Mouse (Mus musculus): Measurements from ENCODE around the gene Fbxo28. TPM values are rescaled to one million over a fixed set of nuclear protein-coding genes. Genes with fewer than 3 reads are reported as not detected.

Gene Fbxo28
- polyA plus RNA-seq, 1 experiment from 2014 or later, result 20.3 TPM

DNA sequence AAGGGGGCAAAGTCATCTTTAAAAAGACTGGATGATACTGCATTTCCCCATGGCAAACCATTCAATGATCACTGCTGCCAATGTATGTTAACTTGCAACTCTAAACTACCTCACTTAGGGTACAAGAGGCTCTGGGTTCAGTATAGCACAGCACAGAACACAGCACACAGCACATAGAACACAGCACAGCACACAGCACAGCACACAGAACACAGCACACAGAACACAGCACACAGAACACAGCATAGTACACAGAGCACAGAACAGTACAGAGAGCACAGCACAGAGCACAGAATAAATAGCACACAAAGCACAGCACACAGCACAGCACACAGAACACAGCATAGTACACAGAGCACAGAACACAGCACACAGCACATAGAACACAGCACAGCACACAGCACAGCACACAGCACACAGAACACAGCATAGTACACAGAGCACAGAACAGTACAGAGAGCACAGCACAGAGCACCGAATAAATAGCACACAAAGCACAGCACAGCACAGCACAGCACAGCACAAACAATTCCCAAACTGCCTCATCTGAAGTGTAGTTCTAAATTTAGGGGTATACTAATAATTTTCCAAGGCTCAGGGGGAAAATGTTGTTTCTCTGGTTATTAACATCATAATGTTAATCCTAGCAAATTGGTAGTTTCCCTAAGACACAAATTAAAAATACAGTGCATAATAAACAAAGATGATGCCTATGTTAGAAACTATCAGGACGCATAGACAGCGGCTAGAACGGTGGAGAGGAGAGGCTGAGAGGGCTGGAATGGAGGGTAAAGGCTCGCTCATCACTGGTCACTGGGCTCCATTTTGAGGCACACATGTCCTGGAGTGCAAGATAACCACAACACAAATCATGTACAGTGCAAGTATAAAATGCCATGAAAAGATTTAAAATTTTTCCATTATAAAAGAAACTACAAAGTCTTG, 9.1 kb downstream of the Fbxo28 start:
- H3K9me3 ChIP-seq (replicated peaks), result no peaks in the 10 kb centered on the region
- no peaks in the 10 kb centered on the region for H3K27me3 ChIP-seq (ENCODE audit: low read depth, poor library complexity, severe bottlenecking)
- peaks cover 33% of the 10 kb centered on the region for H3K36me3 ChIP-seq
- no peaks in the 10 kb centered on the region for H3K4me1 ChIP-seq
- WGBS, result 94% methylated on average over 5 of the region's 5 CpGs
- no peak overlapping the region for H3K4me3 ChIP-seq
- no peak for DNase-seq (ENCODE audit: low spot score)
- H3K27ac ChIP-seq, result no peak overlapping the region

DNA sequence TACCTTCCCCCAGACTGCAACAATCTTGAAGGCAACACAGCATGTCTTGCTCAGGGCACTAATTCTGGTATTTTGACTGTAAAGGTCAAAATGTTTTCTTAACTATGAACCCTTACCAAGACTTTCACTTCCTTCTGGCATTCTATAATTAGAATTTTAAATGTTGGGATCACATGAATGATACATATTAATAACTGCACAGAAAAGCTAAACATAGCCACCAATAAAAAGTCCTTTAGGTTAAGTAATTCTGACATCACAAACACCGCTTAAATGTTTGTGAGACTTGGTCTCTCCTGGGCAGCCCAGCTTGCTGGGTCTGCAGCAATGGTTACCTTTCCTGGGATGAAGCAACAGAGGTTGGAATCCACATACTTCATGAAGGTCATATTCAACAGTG, 15.5 kb downstream of the Fbxo28 start:
- Histone ChIP-seq H3K9me3 (replicated peaks) (no peaks in the 10 kb centered on the region), H3K27me3 (ENCODE audit: low read depth, poor library complexity, severe bottlenecking) (no peaks in the 10 kb centered on the region), H3K36me3 (peaks cover 91% of the 10 kb centered on the region), H3K4me1 (no peaks in the 10 kb centered on the region), H3K4me3 (no peak overlapping the region), H3K27ac (no peak overlapping the region)
- no peak for DNase-seq (ENCODE audit: low spot score)
- WGBS, result 100% methylated on average over 1 of the region's 1 CpGs

GRCm38 (mm10) chr1:182324552-182324951, 16.9 kb downstream of the Fbxo28 start:
- Histone ChIP-seq H3K27me3 (ENCODE audit: low read depth, poor library complexity, severe bottlenecking) (no peaks in the 10 kb centered on the region), H3K36me3 (peaks cover 100% of the 10 kb centered on the region), H3K9me3 (replicated peaks) (no peaks in the 10 kb centered on the region), H3K27ac (no peak overlapping the region), H3K4me3 (no peak overlapping the region), H3K4me1 (no peaks in the 10 kb centered on the region)
- WGBS, result 96% methylated on average over 7 of the region's 7 CpGs
- DNase-seq (ENCODE audit: low spot score), result no peak

GRCm38 (mm10) chr1:182323139-182323538, 18.3 kb downstream of the Fbxo28 start:
- peaks cover 100% of the 10 kb centered on the region for H3K36me3 ChIP-seq
- H3K4me1 ChIP-seq, result no peaks in the 10 kb centered on the region
- DNase-seq (ENCODE audit: low spot score), result no peak
- 97% methylated on average over 3 of the region's 3 CpGs for WGBS
- H3K27me3 ChIP-seq (ENCODE audit: low read depth, poor library complexity, severe bottlenecking), result no peaks in the 10 kb centered on the region
- H3K27ac ChIP-seq, result no peak overlapping the region
- H3K9me3 ChIP-seq (replicated peaks), result no peaks in the 10 kb centered on the region
- no peak overlapping the region for H3K4me3 ChIP-seq

GRCm38 (mm10) chr1:182314201-182314600, 27.2 kb downstream of the Fbxo28 start:
- Histone ChIP-seq H3K27ac (no peak overlapping the region), H3K27me3 (ENCODE audit: low read depth, poor library complexity, severe bottlenecking) (no peaks in the 10 kb centered on the region), H3K9me3 (replicated peaks) (no peaks in the 10 kb centered on the region; the same call in 1 of the 2 replicates), H3K4me1 (no peaks in the 10 kb centered on the region), H3K36me3 (peaks cover 77% of the 10 kb centered on the region), H3K4me3 (no peak overlapping the region)
- over 99% methylated on average over 5 of the region's 5 CpGs for WGBS
- no peak for DNase-seq (ENCODE audit: low spot score)

DNA sequence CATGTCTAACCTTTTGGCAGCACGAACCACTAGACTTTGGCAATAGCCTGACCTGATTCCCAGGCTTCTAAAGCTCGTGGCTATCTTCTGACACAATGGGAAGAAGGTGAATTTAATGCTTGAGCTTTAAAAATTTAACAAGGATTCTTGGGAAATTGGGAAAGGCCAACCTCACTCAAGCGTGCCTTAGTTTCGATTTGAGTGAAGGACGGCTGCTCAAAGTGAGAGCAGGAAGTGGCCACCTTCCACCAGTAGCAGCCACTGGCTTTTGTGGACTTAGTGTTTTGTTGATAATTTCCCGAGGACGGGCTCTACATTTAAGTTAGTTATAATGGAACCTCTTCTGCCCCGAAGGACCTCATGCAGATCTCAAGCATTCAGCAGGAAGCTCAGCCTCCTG, 28.2 kb downstream of the Fbxo28 start:
- no peak overlapping the region for H3K4me3 ChIP-seq
- H3K4me1 ChIP-seq, result no peaks in the 10 kb centered on the region
- no peak for DNase-seq (ENCODE audit: low spot score)
- no peak overlapping the region for H3K27ac ChIP-seq
- H3K27me3 ChIP-seq (ENCODE audit: low read depth, poor library complexity, severe bottlenecking), result no peaks in the 10 kb centered on the region
- no peaks in the 10 kb centered on the region; the same call in 1 of the 2 replicates for H3K9me3 ChIP-seq (replicated peaks)
- peaks cover 67% of the 10 kb centered on the region for H3K36me3 ChIP-seq
- 94% methylated on average over 8 of the region's 8 CpGs for WGBS

GRCm38 (mm10) chr1:182311376-182311775, 30.1 kb downstream of the Fbxo28 start:
- Histone ChIP-seq H3K27me3 (ENCODE audit: low read depth, poor library complexity, severe bottlenecking) (no peaks in the 10 kb centered on the region), H3K4me1 (no peaks in the 10 kb centered on the region)
- DNase-seq (ENCODE audit: low spot score), result no peak

GRCm38 (mm10) chr1:182310316-182310715, 31.1 kb downstream of the Fbxo28 start:
- H3K9me3 ChIP-seq (replicated peaks), result no peaks in the 10 kb centered on the region; the same call in 1 of the 2 replicates
- no peak for DNase-seq (ENCODE audit: low spot score)
- WGBS, result 93% methylated on average over 2 of the region's 2 CpGs
- no peak overlapping the region for H3K27ac ChIP-seq
- H3K4me1 ChIP-seq, result no peaks in the 10 kb centered on the region
- H3K4me3 ChIP-seq, result no peak overlapping the region
- H3K27me3 ChIP-seq (ENCODE audit: low read depth, poor library complexity, severe bottlenecking), result no peaks in the 10 kb centered on the region
- peaks cover 39% of the 10 kb centered on the region for H3K36me3 ChIP-seq

More at GRCm38 (mm10) chr1:182311376-182311775, 30.1 kb downstream of the Fbxo28 start:
- no peak overlapping the region for H3K27ac ChIP-seq
- peaks cover 49% of the 10 kb centered on the region for H3K36me3 ChIP-seq
- no peak overlapping the region for H3K4me3 ChIP-seq
- 98% methylated on average over 5 of the region's 5 CpGs for WGBS
- H3K9me3 ChIP-seq (replicated peaks), result no peaks in the 10 kb centered on the region; the same call in 1 of the 2 replicates

DNA sequence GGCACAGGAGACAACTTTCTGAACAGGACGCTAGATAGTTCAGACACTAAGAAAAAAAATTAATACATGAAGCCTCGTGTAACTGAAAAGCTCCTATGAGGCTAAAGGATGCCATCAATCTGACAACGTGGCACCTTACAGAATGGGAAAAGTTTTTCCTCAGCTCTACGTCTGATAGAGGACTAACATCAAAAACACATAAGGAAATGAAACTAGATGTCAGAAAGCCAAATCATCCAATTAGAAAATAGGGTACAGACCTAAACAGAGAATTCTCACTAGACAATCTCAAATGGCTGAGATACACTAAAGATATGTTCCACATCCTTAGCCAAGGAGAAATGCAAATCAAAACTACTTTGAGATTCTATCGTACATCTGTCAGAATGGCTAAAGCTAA, 32.0 kb downstream of the Fbxo28 start:
- DNase-seq (ENCODE audit: low spot score), result no peak
- 88% methylated on average over 5 of the region's 5 CpGs for WGBS
- H3K27me3 ChIP-seq (ENCODE audit: low read depth, poor library complexity, severe bottlenecking), result no peaks in the 10 kb centered on the region
- no peaks in the 10 kb centered on the region; the same call in 1 of the 2 replicates for H3K9me3 ChIP-seq (replicated peaks)
- no peak overlapping the region for H3K27ac ChIP-seq
- no peak overlapping the region for H3K4me3 ChIP-seq
- H3K4me1 ChIP-seq, result no peaks in the 10 kb centered on the region
- H3K36me3 ChIP-seq, result peaks cover 29% of the 10 kb centered on the region

GRCm38 (mm10) chr1:182302916-182303315, 38.5 kb downstream of the Fbxo28 start:
- no peak for DNase-seq (ENCODE audit: low spot score)
- Histone ChIP-seq H3K27me3 (ENCODE audit: low read depth, poor library complexity, severe bottlenecking) (no peaks in the 10 kb centered on the region), H3K4me3 (no peak overlapping the region), H3K9me3 (replicated peaks) (no peaks in the 10 kb centered on the region), H3K4me1 (no peaks in the 10 kb centered on the region), H3K27ac (no peak overlapping the region), H3K36me3 (no peaks in the 10 kb centered on the region)
- 93% methylated on average over 5 of the region's 5 CpGs for WGBS

DNA sequence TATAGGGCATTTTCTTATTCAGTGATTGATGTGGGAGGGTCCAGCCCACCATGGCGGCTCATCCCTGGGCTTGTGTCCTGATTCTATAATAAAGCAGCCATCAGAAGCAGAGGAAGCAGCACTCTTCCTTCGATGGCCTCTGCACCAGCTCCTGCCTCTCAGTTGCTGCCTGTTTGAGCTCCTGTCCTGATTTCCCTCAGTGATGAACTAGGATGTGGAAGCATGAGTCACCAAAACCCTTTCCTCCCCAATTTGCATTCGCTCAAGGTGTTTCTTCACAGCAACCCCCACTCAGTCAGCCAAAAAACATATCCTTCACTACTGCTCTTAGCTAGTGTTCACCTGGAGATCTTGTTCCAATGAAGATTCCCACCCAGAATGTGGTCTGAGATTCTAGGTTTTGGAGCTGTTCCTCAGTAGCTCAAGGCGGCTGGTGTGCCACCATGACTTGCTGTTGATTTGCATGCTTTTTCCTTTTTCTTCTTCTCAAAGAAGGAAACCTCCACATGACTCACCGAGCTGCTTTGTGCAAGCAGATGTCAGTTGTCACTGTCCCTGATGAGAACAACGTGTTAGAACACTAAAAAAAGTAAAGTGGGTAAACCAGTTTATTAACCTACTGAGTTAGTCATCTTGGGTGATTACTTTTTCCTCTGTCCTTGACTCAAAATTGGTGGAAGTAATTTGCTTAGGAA, 39.1 kb downstream of the Fbxo28 start:
- no peak overlapping the region for H3K27ac ChIP-seq
- no peaks in the 10 kb centered on the region for H3K4me1 ChIP-seq
- no peaks in the 10 kb centered on the region for H3K27me3 ChIP-seq (ENCODE audit: low read depth, poor library complexity, severe bottlenecking)
- WGBS, result 86% methylated on average over 6 of the region's 6 CpGs
- H3K36me3 ChIP-seq, result no peaks in the 10 kb centered on the region
- H3K4me3 ChIP-seq, result no peak overlapping the region
- no peaks in the 10 kb centered on the region for H3K9me3 ChIP-seq (replicated peaks)
- no peak for DNase-seq (ENCODE audit: low spot score)

GRCm38 (mm10) chr1:182297821-182298220, 43.6 kb downstream of the Fbxo28 start:
- 94% methylated on average over 5 of the region's 5 CpGs for WGBS
- no peaks in the 10 kb centered on the region for H3K27me3 ChIP-seq (ENCODE audit: low read depth, poor library complexity, severe bottlenecking)

GRCm38 (mm10) chr1:182297246-182297645, 44.2 kb downstream of the Fbxo28 start:
- no peaks in the 10 kb centered on the region for H3K4me1 ChIP-seq
- H3K27me3 ChIP-seq (ENCODE audit: low read depth, poor library complexity, severe bottlenecking), result no peaks in the 10 kb centered on the region
- H3K4me3 ChIP-seq, result no peak overlapping the region
- no peaks in the 10 kb centered on the region for H3K36me3 ChIP-seq
- DNase-seq (ENCODE audit: low spot score), result no peak
- 87% methylated on average over 3 of the region's 3 CpGs for WGBS
- no peak overlapping the region for H3K27ac ChIP-seq
- H3K9me3 ChIP-seq (replicated peaks), result no peaks in the 10 kb centered on the region

More at GRCm38 (mm10) chr1:182297821-182298220, 43.6 kb downstream of the Fbxo28 start:
- H3K4me1 ChIP-seq, result no peaks in the 10 kb centered on the region
- no peaks in the 10 kb centered on the region for H3K36me3 ChIP-seq
- no peaks in the 10 kb centered on the region for H3K9me3 ChIP-seq (replicated peaks)
- no peak for DNase-seq (ENCODE audit: low spot score)
- H3K4me3 ChIP-seq, result no peak overlapping the region
- no peak overlapping the region for H3K27ac ChIP-seq

All from limb, embryonic 10.5 days (tissue).